Mouse (Mus musculus) heart, postnatal 0 days (tissue): ENCODE results near the gene Prmt8.

Experiments used
- CTCF ChIP-seq: IDR thresholded peaks from 2 replicates; pipeline ENCODE4 v1.5.1; 2016; ENCODE audit warnings: antibody characterized with exemption, control low read depth, low read depth
- EP300 ChIP-seq: IDR thresholded peaks from 2 replicates; pipeline ENCODE4 v1.6.1; 2016; ENCODE audit warnings: antibody characterized with exemption, low read depth

GRCm38 (mm10) chr6:127669313-127669712 lies 100.0 kb downstream of the Prmt8 start:
- TF ChIP-seq CTCF: no peak
- no peak for TF ChIP-seq EP300
